Mouse (Mus musculus): ENCODE results near the gene Ipo13. TPM values are rescaled to one million over a fixed set of nuclear protein-coding genes. Genes with fewer than 3 reads are reported as not detected.

The Ipo13 gene
- total RNA-seq, 2 experiments from 2014 or later = 146 to 154 TPM

- peak; percentile 67 for DNase-seq
Observed at GRCm38 (mm10) chr4:117882701-117883691, 31.8 kb downstream of the Ipo13 start, which contains the start of gene B4galt2. B4galt2 (minus strand) TSS chr4:117883487.

GRCm38 (mm10) chr4:117878703-117879102, 36.1 kb downstream of the Ipo13 start:
- DNase-seq = no peak

GRCm38 (mm10) chr4:117878301-117878700, 36.5 kb downstream of the Ipo13 start:
- DNase-seq = no peak

GRCm38 (mm10) chr4:117873615-117874014, 41.2 kb downstream of the Ipo13 start:
- DNase-seq = no peak

- DNase-seq = no peak
Observed at GRCm38 (mm10) chr4:117872471-117872886, 42.3 kb downstream of the Ipo13 start, which contains the start of gene Ccdc24. Ccdc24 (minus strand) TSS chr4:117872557.

- DNase-seq = no peak
Observed at GRCm38 (mm10) chr4:117871787-117872186, 43.0 kb downstream of the Ipo13 start.

GRCm38 (mm10) chr4:117870437-117870836, 44.4 kb downstream of the Ipo13 start:
- no peak for DNase-seq

GRCm38 (mm10) chr4:117869317-117869716, 45.5 kb downstream of the Ipo13 start:
- no peak for DNase-seq

- peak; percentile 70 for DNase-seq
Observed at GRCm38 (mm10) chr4:117867823-117868222, 47.0 kb downstream of the Ipo13 start.

GRCm38 (mm10) chr4:117867000-117867399, 47.8 kb downstream of the Ipo13 start:
- no peak for DNase-seq

- peak; percentile 75 for DNase-seq
Observed at GRCm38 (mm10) chr4:117866083-117866482, 48.7 kb downstream of the Ipo13 start.

GRCm38 (mm10) chr4:117862823-117863222, 52.0 kb downstream of the Ipo13 start:
- no peak for DNase-seq

GRCm38 (mm10) chr4:117860570-117860969, 54.2 kb downstream of the Ipo13 start:
- DNase-seq = no peak

GRCm38 (mm10) chr4:117858794-117859193, 56.0 kb downstream of the Ipo13 start:
- DNase-seq = peak; percentile 81

GRCm38 (mm10) chr4:117855146-117855545, 59.7 kb downstream of the Ipo13 start:
- DNase-seq = no peak

GRCm38 (mm10) chr4:117852152-117852868, 62.5 kb downstream of the Ipo13 start:
- DNase-seq = no peak

GRCm38 (mm10) chr4:117850871-117851270, 63.9 kb downstream of the Ipo13 start:
- DNase-seq = no peak

- DNase-seq = no peak
Observed at GRCm38 (mm10) chr4:117850176-117850575, 64.6 kb downstream of the Ipo13 start.

- DNase-seq = no peak
Observed at GRCm38 (mm10) chr4:117849506-117849905, 65.3 kb downstream of the Ipo13 start.

- DNase-seq = no peak
Observed at GRCm38 (mm10) chr4:117849063-117849462, 65.7 kb downstream of the Ipo13 start.

GRCm38 (mm10) chr4:117847011-117847410, 67.8 kb downstream of the Ipo13 start:
- no peak for DNase-seq

GRCm38 (mm10) chr4:117846261-117846660, 68.5 kb downstream of the Ipo13 start:
- no peak for DNase-seq

- DNase-seq = no peak
Observed at GRCm38 (mm10) chr4:117845316-117845715, 69.5 kb downstream of the Ipo13 start.
